Mouse (Mus musculus) midbrain, embryonic 12.5 days (tissue): ENCODE data around the gene Adgra1. TPM values are rescaled to one million over a fixed set of nuclear protein-coding genes. Genes with fewer than 3 reads are reported as not detected.

Source experiments
- ATAC-seq: fragments of 200-750 bp; cut with Nextera tagmentation; 2 replicates; pipeline ENCODE4 v1.8.0; 2017; ENCODE audit warnings: low read depth, moderate TSS enrichment, moderate library complexity; ENCODE audit not compliant: low FRiP score
- H3K27ac ChIP-seq: fragments of 300-500 bp; sonication (generic); replicated peaks from 2 replicates; pipeline ENCODE4 v1.5.1; 2016; ENCODE audit warnings: mild to moderate bottlenecking
- H3K27me3 ChIP-seq: fragments of 300-500 bp; sonication (generic); 2 replicates; pipeline ENCODE4 v1.6.1; 2016; ENCODE audit warnings: mild to moderate bottlenecking
- H3K36me3 ChIP-seq: fragments of 300-500 bp; sonication (generic); 2 replicates; pipeline ENCODE4 v1.6.1; 2016
- H3K4me1 ChIP-seq: fragments of 300-500 bp; sonication (generic); 2 replicates; pipeline ENCODE4 v1.6.1; 2016
- H3K4me2 ChIP-seq: fragments of 300-500 bp; sonication (generic); replicated peaks from 2 replicates; pipeline ENCODE4 v1.6.1; 2016; ENCODE audit warnings: mild to moderate bottlenecking, moderate library complexity
- H3K4me3 ChIP-seq: fragments of 300-500 bp; sonication (generic); 2 replicates; pipeline ENCODE4 v1.5.1; 2016; ENCODE audit warnings: mild to moderate bottlenecking
- H3K9ac ChIP-seq: fragments of 300-500 bp; sonication (generic); replicated peaks from 2 replicates; pipeline ENCODE4 v1.6.1; 2016; ENCODE audit warnings: mild to moderate bottlenecking, moderate library complexity
- H3K9me3 ChIP-seq: fragments of 300-500 bp; sonication (generic); 2 replicates; pipeline ENCODE4 v1.6.1; 2016; ENCODE audit warnings: mild to moderate bottlenecking
- WGBS: fragments of 180-500 bp; shearing (Covaris S2); methylation state at CpG from one replicate; pipeline ENCODE4 v1.1.7; 2016; 5-methylcytosine and 5-hydroxymethylcytosine counted together
- polyA plus RNA-seq: library from polyadenylated mRNA; unstranded; fragments of >200 nt; fragmentation: Nextera tagmentation; extraction: Ambion mirVana; gene quantifications from 2 replicates; pipeline ENCODE4 v1.2.1, GENCODE M21; 2016

The Adgra1 gene
- polyA plus RNA-seq, 1 experiment from 2014 or later: 30.3 TPM

- Histone ChIP-seq H3K9ac (peak within 1 kb of the TSS; percentile 57), H3K4me2 (peak within 1 kb of the TSS; percentile 85), H3K9me3 (no peaks in the 10 kb centered on the region), H3K4me3 (peak within 1 kb of the TSS; percentile 55), H3K36me3 (no peaks in the 10 kb centered on the region), H3K27ac (no peak within 1 kb of the TSS), H3K27me3 (peaks cover 56% of the 10 kb centered on the region), H3K4me1 (peaks cover 11% of the 10 kb centered on the region)
- under 1% methylated on average over 41 of the region's 50 CpGs for WGBS
- ATAC-seq: peak; percentile 85
These were observed 60.9 kb downstream of the Adgra1 start, which contains the start of gene Kndc1 for GRCm38 (mm10) chr7:139894655-139895557. TSS of gene Kndc1 (plus strand) at chr7:139894696.

GRCm38 (mm10) chr7:139896271-139896670 is 62.3 kb downstream of the Adgra1 start:
- Histone ChIP-seq H3K36me3 (no peaks in the 10 kb centered on the region), H3K9ac (no peak overlapping the region), H3K27me3 (peaks cover 60% of the 10 kb centered on the region), H3K27ac (no peak overlapping the region), H3K4me2 (no peak overlapping the region), H3K4me3 (no peak overlapping the region), H3K4me1 (peaks cover 11% of the 10 kb centered on the region), H3K9me3 (no peaks in the 10 kb centered on the region)
- ATAC-seq: no peak
- WGBS: 81% methylated on average over 7 of the region's 7 CpGs

GRCm38 (mm10) chr7:139896796-139897195 is 62.8 kb downstream of the Adgra1 start:
- no peaks in the 10 kb centered on the region for H3K9me3 ChIP-seq
- H3K27me3 ChIP-seq: peaks cover 60% of the 10 kb centered on the region
- no peak overlapping the region for H3K4me2 ChIP-seq
- no peak for ATAC-seq
- H3K36me3 ChIP-seq: no peaks in the 10 kb centered on the region
- H3K27ac ChIP-seq: no peak overlapping the region
- no peak overlapping the region for H3K4me3 ChIP-seq
- H3K9ac ChIP-seq: no peak overlapping the region
- WGBS: 79% methylated on average over 7 of the region's 7 CpGs
- H3K4me1 ChIP-seq: peaks cover 11% of the 10 kb centered on the region

- Histone ChIP-seq H3K36me3 (no peaks in the 10 kb centered on the region), H3K9ac (no peak overlapping the region), H3K9me3 (no peaks in the 10 kb centered on the region), H3K4me1 (peaks cover 11% of the 10 kb centered on the region), H3K27ac (no peak overlapping the region), H3K4me2 (no peak overlapping the region), H3K27me3 (peaks cover 50% of the 10 kb centered on the region), H3K4me3 (no peak overlapping the region)
- ATAC-seq: no peak
- WGBS: 81% methylated on average over 2 of the region's 2 CpGs
These were observed 64.6 kb downstream of the Adgra1 start for GRCm38 (mm10) chr7:139898606-139899005.

- Histone ChIP-seq H3K9ac (no peak overlapping the region), H3K4me1 (peaks cover 9% of the 10 kb centered on the region), H3K4me2 (no peak overlapping the region), H3K4me3 (no peak overlapping the region), H3K27ac (no peak overlapping the region), H3K36me3 (no peaks in the 10 kb centered on the region), H3K9me3 (no peaks in the 10 kb centered on the region), H3K27me3 (peaks cover 43% of the 10 kb centered on the region)
- 84% methylated on average over 7 of the region's 7 CpGs for WGBS
- no peak for ATAC-seq
These were observed 65.5 kb downstream of the Adgra1 start for GRCm38 (mm10) chr7:139899505-139899904.

GRCm38 (mm10) chr7:139900456-139900855 is 66.5 kb downstream of the Adgra1 start:
- Histone ChIP-seq H3K4me1 (no peaks in the 10 kb centered on the region), H3K4me3 (no peak overlapping the region), H3K4me2 (no peak overlapping the region), H3K9me3 (no peaks in the 10 kb centered on the region), H3K27me3 (peaks cover 33% of the 10 kb centered on the region), H3K9ac (no peak overlapping the region), H3K36me3 (no peaks in the 10 kb centered on the region), H3K27ac (no peak overlapping the region)
- 95% methylated on average over 7 of the region's 7 CpGs for WGBS
- ATAC-seq: no peak

GRCm38 (mm10) chr7:139900896-139901295 is 66.9 kb downstream of the Adgra1 start:
- no peaks in the 10 kb centered on the region for H3K4me1 ChIP-seq
- H3K4me3 ChIP-seq: no peak overlapping the region
- H3K9ac ChIP-seq: no peak overlapping the region
- no peak overlapping the region for H3K4me2 ChIP-seq
- H3K27ac ChIP-seq: no peak overlapping the region
- H3K9me3 ChIP-seq: no peaks in the 10 kb centered on the region
- H3K36me3 ChIP-seq: no peaks in the 10 kb centered on the region
- ATAC-seq: no peak
- H3K27me3 ChIP-seq: peaks cover 33% of the 10 kb centered on the region
- WGBS: 88% methylated on average over 6 of the region's 6 CpGs

- Histone ChIP-seq H3K9me3 (no peaks in the 10 kb centered on the region), H3K4me3 (no peak overlapping the region), H3K27ac (no peak overlapping the region), H3K4me1 (no peaks in the 10 kb centered on the region), H3K27me3 (peaks cover 36% of the 10 kb centered on the region), H3K4me2 (no peak overlapping the region), H3K36me3 (no peaks in the 10 kb centered on the region), H3K9ac (no peak overlapping the region)
- ATAC-seq: no peak
- 55% methylated on average over 1 of the region's 1 CpGs for WGBS
These were observed 68.0 kb downstream of the Adgra1 start for GRCm38 (mm10) chr7:139901981-139902380.

GRCm38 (mm10) chr7:139905261-139905660 is 71.3 kb downstream of the Adgra1 start:
- Histone ChIP-seq H3K4me2 (peak overlapping the region; percentile 13; the same call in 1 of the 2 replicates), H3K4me3 (no peak overlapping the region), H3K27ac (no peak overlapping the region), H3K27me3 (peaks cover 38% of the 10 kb centered on the region), H3K4me1 (peaks cover 18% of the 10 kb centered on the region), H3K36me3 (no peaks in the 10 kb centered on the region), H3K9ac (no peak overlapping the region), H3K9me3 (no peaks in the 10 kb centered on the region)
- no peak for ATAC-seq
- 24% methylated on average over 6 of the region's 6 CpGs for WGBS

GRCm38 (mm10) chr7:139905661-139906060 is 71.7 kb downstream of the Adgra1 start:
- Histone ChIP-seq H3K27ac (no peak overlapping the region), H3K36me3 (no peaks in the 10 kb centered on the region), H3K27me3 (peaks cover 42% of the 10 kb centered on the region), H3K9ac (no peak overlapping the region), H3K4me1 (peaks cover 20% of the 10 kb centered on the region), H3K9me3 (no peaks in the 10 kb centered on the region), H3K4me2 (peak overlapping the region; percentile 13; the same call in 1 of the 2 replicates), H3K4me3 (no peak overlapping the region)
- WGBS: 7% methylated on average over 6 of the region's 6 CpGs
- ATAC-seq: 0 out of 2 replicates have a peak, but pooled peaks have one; percentile 19

- peak overlapping the region; percentile 30; the same call in 1 of the 2 replicates for H3K27ac ChIP-seq
- 65% methylated on average over 5 of the region's 5 CpGs for WGBS
- peaks cover 20% of the 10 kb centered on the region for H3K4me1 ChIP-seq
- no peak overlapping the region for H3K9ac ChIP-seq
- H3K4me3 ChIP-seq: no peak overlapping the region
- ATAC-seq: no peak
- H3K27me3 ChIP-seq: peaks cover 60% of the 10 kb centered on the region
- no peaks in the 10 kb centered on the region for H3K9me3 ChIP-seq
- H3K36me3 ChIP-seq: no peaks in the 10 kb centered on the region
- no peak overlapping the region for H3K4me2 ChIP-seq
These were observed 74.2 kb downstream of the Adgra1 start for GRCm38 (mm10) chr7:139908176-139908575.

GRCm38 (mm10) chr7:139909469-139909868 is 75.5 kb downstream of the Adgra1 start:
- no peak overlapping the region for H3K4me3 ChIP-seq
- H3K4me1 ChIP-seq: peaks cover 25% of the 10 kb centered on the region
- 0 out of 2 replicates have a peak overlapping the region, but pooled peaks have one; percentile 4 for H3K9ac ChIP-seq
- H3K4me2 ChIP-seq: no peak overlapping the region
- H3K27me3 ChIP-seq: peaks cover 66% of the 10 kb centered on the region
- no peak for ATAC-seq
- H3K9me3 ChIP-seq: no peaks in the 10 kb centered on the region
- 42% methylated on average over 6 of the region's 6 CpGs for WGBS
- no peak overlapping the region; the same call in 1 of the 2 replicates for H3K27ac ChIP-seq
- H3K36me3 ChIP-seq: no peaks in the 10 kb centered on the region
